Mouse (Mus musculus) intestine, postnatal 0 days (tissue): ENCODE results near the gene Etfdh. TPM values are rescaled to one million over a fixed set of nuclear protein-coding genes. Genes with fewer than 3 reads are reported as not detected.
"Not testable (repeated sequence)": the region's sequence is repeated elsewhere in the genome, so short reads cannot be mapped to it uniquely, and the experiment has no call there.

Experiments
- ATAC-seq: fragments of 200-750 bp; cut with Nextera tagmentation; 2 replicates; pipeline ENCODE4 v1.8.0; 2017; ENCODE audit warnings: mild to moderate bottlenecking, moderate TSS enrichment, moderate library complexity
- H3K27ac ChIP-seq: fragments of 300-500 bp; sonication (generic); 2 replicates; pipeline ENCODE4 v1.5.1; 2014; ENCODE audit warnings: mild to moderate bottlenecking, low read depth, low read length, moderate library complexity
- H3K27me3 ChIP-seq: fragments of 300-500 bp; sonication (generic); replicated peaks from 2 replicates; pipeline ENCODE4 v1.6.1; 2014; ENCODE audit warnings: low read length, mixed read lengths; ENCODE audit not compliant: control insufficient read depth, insufficient read depth
- H3K36me3 ChIP-seq: fragments of 300-500 bp; sonication (generic); 2 replicates; pipeline ENCODE4 v1.6.1; 2014; ENCODE audit warnings: mild to moderate bottlenecking, moderate library complexity; ENCODE audit not compliant: control insufficient read depth, insufficient read depth
- H3K4me1 ChIP-seq: fragments of 300-500 bp; sonication (generic); replicated peaks from 2 replicates; pipeline ENCODE4 v1.6.1; 2014; ENCODE audit warnings: antibody characterized with exemption, low read length, mixed read lengths; ENCODE audit not compliant: control insufficient read depth, insufficient read depth
- H3K4me2 ChIP-seq: fragments of 300-500 bp; sonication (generic); replicated peaks from 2 replicates; pipeline ENCODE4 v1.6.1; 2014; ENCODE audit warnings: low read depth, mild to moderate bottlenecking, moderate library complexity
- H3K4me3 ChIP-seq: fragments of 300-500 bp; sonication (generic); 2 replicates; pipeline ENCODE4 v1.5.1; 2014; ENCODE audit warnings: low read depth, low read length
- H3K9ac ChIP-seq: fragments of 300-500 bp; sonication (generic); 2 replicates; pipeline ENCODE4 v1.6.1; 2014; ENCODE audit warnings: mild to moderate bottlenecking, low read depth, low read length
- H3K9me3 ChIP-seq: fragments of 300-500 bp; sonication (generic); 2 replicates; pipeline ENCODE4 v1.6.1; 2016; ENCODE audit warnings: mixed run types; ENCODE audit not compliant: control insufficient read depth
- CTCF ChIP-seq: sonication (generic); IDR thresholded peaks from 2 replicates; pipeline ENCODE4 v1.5.1; 2016; ENCODE audit warnings: low read depth, mild to moderate bottlenecking, control low read depth, antibody characterized with exemption, moderate library complexity
- WGBS: fragments of 180-500 bp; shearing (Covaris S2); extraction: QIAGEN DNeasy Blood & Tissue Kit; methylation state at CpG from one replicate; pipeline ENCODE4 v1.1.7; 2014; 5-methylcytosine and 5-hydroxymethylcytosine counted together
- polyA plus RNA-seq: library from polyadenylated mRNA; unstranded; fragments of >200 nt; fragmentation: Nextera tagmentation; extraction: Ambion mirVana; gene quantifications from 2 replicates; pipeline ENCODE4 v1.2.1, GENCODE M21; 2015

The Etfdh gene
- polyA plus RNA-seq, 1 experiment from 2014 or later: 111 TPM

DNA sequence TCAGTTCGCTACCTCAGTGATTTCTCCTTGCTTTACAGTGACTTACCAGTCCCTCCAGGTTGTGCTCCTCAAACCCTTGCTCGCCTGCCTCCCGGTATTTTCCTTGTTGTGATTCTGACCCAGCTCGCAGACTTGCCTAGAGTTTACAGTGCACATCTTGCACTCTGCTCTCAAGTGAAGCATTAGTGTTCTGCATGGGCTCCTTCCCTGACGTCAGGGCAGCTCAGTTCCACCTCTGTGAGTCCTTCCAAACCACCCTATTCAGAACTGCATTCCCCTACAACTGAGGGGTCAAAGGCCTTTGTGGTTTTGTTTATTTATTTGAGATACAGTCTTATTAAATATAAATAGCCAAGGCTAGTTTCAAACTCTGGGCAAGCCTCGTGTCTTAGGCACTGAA lies 51.1 kb downstream of the Etfdh start:
- Histone ChIP-seq H3K4me2 (no peak overlapping the region), H3K27ac (no peak overlapping the region), H3K27me3 (no peaks in the 10 kb centered on the region), H3K36me3 (no peaks in the 10 kb centered on the region), H3K9me3 (no peaks in the 10 kb centered on the region), H3K4me3 (no peak overlapping the region), H3K4me1 (no peaks in the 10 kb centered on the region), H3K9ac (no peak overlapping the region)
- no peak for ATAC-seq
- WGBS: 77% methylated on average over 6 of the region's 6 CpGs
- TF ChIP-seq CTCF: no peak

DNA sequence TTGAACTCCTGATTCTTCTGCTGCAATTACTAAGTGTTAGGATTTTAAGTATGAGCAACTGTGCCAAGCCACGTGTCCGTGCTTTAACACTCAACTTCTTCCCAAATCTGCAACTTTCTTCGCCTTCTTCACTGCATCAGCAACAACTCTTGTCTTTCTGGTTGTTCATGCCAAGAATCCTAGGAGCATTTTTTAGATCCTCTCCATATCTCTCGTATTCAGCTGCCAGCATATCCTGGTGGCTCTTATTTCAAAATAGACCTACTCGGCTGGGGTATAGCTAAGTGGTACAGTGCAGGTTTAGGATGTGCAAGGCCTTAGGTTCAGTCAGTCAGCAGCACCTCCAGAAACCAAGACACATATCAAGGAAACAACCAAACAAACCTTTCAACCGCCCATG lies 51.7 kb downstream of the Etfdh start:
- ATAC-seq: no peak
- no peaks in the 10 kb centered on the region for H3K27me3 ChIP-seq
- WGBS: 85% methylated on average over 6 of the region's 6 CpGs

GRCm38 (mm10) chr3:79576865-79577264 lies 52.4 kb downstream of the Etfdh start:
- no peaks in the 10 kb centered on the region for H3K9me3 ChIP-seq
- no peak overlapping the region for H3K4me3 ChIP-seq
- 29% methylated on average over 5 of the region's 5 CpGs for WGBS
- H3K4me2 ChIP-seq: no peak overlapping the region
- no peaks in the 10 kb centered on the region for H3K36me3 ChIP-seq
- no peak for ATAC-seq
- no peak overlapping the region for H3K9ac ChIP-seq
- H3K27ac ChIP-seq: no peak overlapping the region
- no peak for TF ChIP-seq CTCF
- H3K27me3 ChIP-seq: no peaks in the 10 kb centered on the region
- no peaks in the 10 kb centered on the region for H3K4me1 ChIP-seq

More for the DNA sequence above, 51.7 kb downstream of the Etfdh start:
- TF ChIP-seq CTCF: no peak
- H3K36me3 ChIP-seq: no peaks in the 10 kb centered on the region
- no peak overlapping the region for H3K4me2 ChIP-seq
- no peak overlapping the region for H3K27ac ChIP-seq
- H3K9ac ChIP-seq: no peak overlapping the region
- no peak overlapping the region for H3K4me3 ChIP-seq
- H3K4me1 ChIP-seq: no peaks in the 10 kb centered on the region
- H3K9me3 ChIP-seq: no peaks in the 10 kb centered on the region

DNA sequence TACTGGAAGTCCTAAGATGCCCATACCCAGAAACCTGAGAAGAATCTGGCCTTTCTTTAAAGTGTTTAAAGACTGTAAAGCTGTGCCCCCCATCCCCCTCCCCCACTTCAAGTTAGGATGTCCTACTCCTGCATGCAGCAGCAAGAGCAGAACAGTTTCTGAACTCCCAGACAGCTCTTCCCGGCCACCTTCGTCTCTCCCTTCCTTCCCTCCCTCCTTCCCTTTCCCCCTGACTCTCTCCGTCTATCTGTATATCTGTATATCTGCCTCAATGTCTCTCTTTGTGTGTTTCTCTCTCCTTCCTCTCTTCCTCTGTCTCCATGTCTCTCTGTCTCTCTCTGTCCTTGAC lies 52.9 kb downstream of the Etfdh start:
- ATAC-seq: no peak
- Histone ChIP-seq H3K4me2 (no peak overlapping the region), H3K4me1 (no peaks in the 10 kb centered on the region)

GRCm38 (mm10) chr3:79575576-79576467 lies 53.5 kb downstream of the Etfdh start:
- Histone ChIP-seq H3K4me1 (no peaks in the 10 kb centered on the region), H3K4me3 (no peak overlapping the region), H3K27me3 (no peaks in the 10 kb centered on the region), H3K9me3 (no peaks in the 10 kb centered on the region), H3K9ac (no peak overlapping the region), H3K27ac (no peak overlapping the region), H3K36me3 (no peaks in the 10 kb centered on the region), H3K4me2 (no peak overlapping the region)
- TF ChIP-seq CTCF: no peak
- WGBS: 42% methylated on average over 10 of the region's 10 CpGs
- peak; percentile 62; the same call in 1 of the 2 replicates for ATAC-seq

More for the DNA sequence above, 52.9 kb downstream of the Etfdh start:
- TF ChIP-seq CTCF: no peak
- H3K36me3 ChIP-seq: no peaks in the 10 kb centered on the region
- no peaks in the 10 kb centered on the region for H3K9me3 ChIP-seq
- no peak overlapping the region for H3K27ac ChIP-seq
- no peaks in the 10 kb centered on the region for H3K27me3 ChIP-seq
- no peak overlapping the region for H3K9ac ChIP-seq
- WGBS: 18% methylated on average over 3 of the region's 3 CpGs
- H3K4me3 ChIP-seq: no peak overlapping the region

DNA sequence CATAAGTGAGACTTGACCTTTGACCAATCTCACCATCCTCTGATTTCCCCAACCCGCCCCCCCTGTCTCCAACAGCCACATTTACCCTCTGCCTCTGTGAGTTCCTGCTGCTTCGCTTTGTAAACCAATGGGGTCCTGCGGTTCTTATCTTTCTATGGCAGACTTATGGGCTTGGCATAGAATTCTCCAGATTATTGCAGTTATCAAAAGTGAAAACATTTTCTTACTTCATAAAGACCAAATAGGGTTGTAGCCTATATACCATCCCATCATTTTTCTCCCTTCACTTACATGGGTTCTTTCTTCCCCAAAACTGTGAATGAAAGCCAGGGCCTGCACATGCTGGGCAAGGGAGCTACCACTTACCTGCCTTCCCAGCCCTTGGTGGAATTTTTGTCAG lies 55.0 kb downstream of the Etfdh start:
- no peak overlapping the region for H3K27ac ChIP-seq
- H3K4me1 ChIP-seq: no peaks in the 10 kb centered on the region
- TF ChIP-seq CTCF: no peak
- no peaks in the 10 kb centered on the region for H3K9me3 ChIP-seq
- H3K4me3 ChIP-seq: no peak overlapping the region
- no peak for ATAC-seq
- H3K36me3 ChIP-seq: no peaks in the 10 kb centered on the region
- H3K27me3 ChIP-seq: no peaks in the 10 kb centered on the region
- H3K4me2 ChIP-seq: no peak overlapping the region
- no peak overlapping the region for H3K9ac ChIP-seq
- 57% methylated on average over 3 of the region's 3 CpGs for WGBS

- not testable (repeated sequence) for H3K27ac ChIP-seq, H3K4me3 ChIP-seq, H3K27me3 ChIP-seq, ATAC-seq, H3K9ac ChIP-seq, H3K9me3 ChIP-seq, H3K4me2 ChIP-seq, H3K36me3 ChIP-seq, H3K4me1 ChIP-seq
- WGBS: 97% methylated on average over 5 of the region's 5 CpGs
Measured at GRCm38 (mm10) chr3:79573376-79573775, 55.9 kb downstream of the Etfdh start.
